Mouse (Mus musculus) kidney, postnatal 36 days (tissue): Measurements from ENCODE around the gene Pi4ka.

Experiments used
- DNase-seq, 2 experiments: peaks; one replicate each; pipeline ENCODE4 v3.0.0; 2021 to 2022; ENCODE audit warnings: mixed read lengths in 2 of 2

Gene Pi4ka

GRCm38 (mm10) chr16:17405736-17406443, at the start of gene Pi4ka, which contains the start of gene Snap29:
Pi4ka (minus strand) TSS chr16:17406314.
Snap29 (plus strand) TSS chr16:17405986.
- peak; percentile 100 for DNase-seq

- peak; percentile 38 to 60 for DNase-seq
Observed at GRCm38 (mm10) chr16:17452373-17452715, 46.2 kb upstream of the Pi4ka start.

DNA sequence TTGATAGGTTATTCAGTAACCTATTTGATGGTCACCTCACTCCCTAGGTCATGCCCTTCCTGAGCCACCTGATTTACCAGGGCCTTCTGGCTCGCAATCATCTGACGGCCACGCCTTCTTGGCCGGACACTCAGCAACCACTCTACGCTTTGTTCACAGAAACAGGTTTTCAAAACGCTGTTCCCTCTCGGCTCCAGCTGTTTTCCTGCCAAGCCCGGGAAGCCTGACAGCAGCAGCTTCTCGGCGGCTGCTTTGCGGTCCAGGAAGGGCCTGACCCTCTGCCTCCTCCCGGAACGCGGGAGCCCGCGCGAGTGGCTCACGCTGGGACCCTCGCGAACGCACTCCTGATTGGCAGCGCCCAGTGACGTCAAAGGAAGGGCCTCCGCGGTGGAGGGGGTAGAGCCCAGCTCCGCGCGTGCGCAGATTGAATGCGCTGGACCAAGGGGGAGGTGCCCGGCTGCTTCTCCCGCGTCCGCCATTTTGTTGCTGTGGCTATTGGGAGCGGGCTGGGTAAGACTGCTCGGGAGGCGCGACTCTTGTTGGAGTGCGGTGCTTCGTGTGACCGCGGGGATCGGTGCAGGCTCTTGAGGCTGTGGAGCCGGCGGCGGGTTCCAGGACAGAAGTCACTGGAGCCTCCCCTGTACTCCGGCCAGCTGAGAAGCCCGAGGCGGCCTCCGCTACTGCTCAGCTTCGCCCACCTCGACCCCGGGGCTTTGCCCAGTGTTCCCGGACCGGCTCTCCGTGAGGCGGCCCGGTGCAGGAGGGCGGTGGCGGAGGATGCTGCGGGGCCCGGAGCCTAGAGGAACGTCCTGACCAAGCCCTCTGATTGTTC, 45.6 kb upstream of the Pi4ka start, which contains the start of gene Crkl:
Gene Crkl, plus strand, starts transcription at position 447 of the 832 bp plus-strand sequence.
- DNase-seq: peak; percentile 98

DNA sequence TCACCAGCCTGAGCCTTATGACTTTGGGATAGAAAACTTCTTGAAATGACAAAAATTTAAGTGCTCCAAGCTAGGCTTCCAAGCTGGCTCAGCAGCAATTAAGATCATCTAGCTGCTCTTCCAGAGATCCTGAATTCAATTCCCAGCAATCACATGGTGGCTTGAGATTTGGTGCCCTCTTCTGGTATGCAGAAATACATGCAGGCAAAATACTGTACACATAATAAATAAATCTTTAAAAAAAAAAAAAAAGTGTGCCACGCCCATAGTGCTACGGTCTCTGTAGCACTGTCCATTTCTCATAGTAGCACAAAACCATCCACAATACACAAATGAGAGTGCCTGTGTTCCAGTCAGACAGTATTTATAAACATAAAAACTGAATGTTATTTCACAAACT, 26.5 kb upstream of the Pi4ka start:
- DNase-seq: peak; percentile 25 to 40

GRCm38 (mm10) chr16:17423021-17423420, 16.9 kb upstream of the Pi4ka start:
- no peak for DNase-seq

DNA sequence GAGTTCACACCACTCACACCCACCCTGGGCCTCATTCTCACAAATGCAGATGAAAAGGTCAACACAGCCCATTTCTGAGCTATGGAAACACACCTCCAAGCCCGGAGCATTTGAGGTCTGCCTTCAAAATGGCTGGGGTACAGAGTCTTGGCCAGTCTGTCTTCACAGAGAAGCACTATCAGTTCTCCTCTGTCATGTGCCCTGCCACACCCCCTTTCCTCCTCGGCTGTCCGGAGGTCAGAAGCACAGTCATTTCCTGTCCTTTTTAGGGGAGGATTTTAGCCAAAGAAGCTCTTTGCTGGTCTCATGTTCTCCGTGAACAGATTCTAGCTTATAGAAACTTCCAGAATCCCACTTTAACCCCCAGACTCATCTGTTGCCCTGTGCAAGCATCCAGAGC, 4.1 kb upstream of the Pi4ka start:
- peak; percentile 52 to 63 for DNase-seq

DNA sequence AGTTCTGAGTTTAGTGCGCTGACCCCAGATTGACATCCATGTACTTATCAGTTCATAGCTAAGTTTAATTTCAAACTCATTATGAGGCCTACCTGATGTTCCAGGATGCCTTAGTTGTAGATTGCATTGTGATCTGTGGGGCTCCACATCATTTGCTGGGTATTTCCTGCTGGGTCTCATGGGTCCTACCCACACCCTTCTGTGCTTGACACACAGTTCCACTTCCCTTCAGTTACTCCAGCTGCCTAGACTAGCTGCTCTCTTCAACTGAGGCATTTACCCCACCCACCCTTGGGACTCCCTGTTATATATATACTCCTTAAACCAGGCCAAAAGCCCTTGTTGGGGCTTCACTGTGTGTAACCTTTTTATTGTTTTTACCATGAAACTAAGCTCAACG, 2.9 kb upstream of the Pi4ka start:
- DNase-seq: no peak

DNA sequence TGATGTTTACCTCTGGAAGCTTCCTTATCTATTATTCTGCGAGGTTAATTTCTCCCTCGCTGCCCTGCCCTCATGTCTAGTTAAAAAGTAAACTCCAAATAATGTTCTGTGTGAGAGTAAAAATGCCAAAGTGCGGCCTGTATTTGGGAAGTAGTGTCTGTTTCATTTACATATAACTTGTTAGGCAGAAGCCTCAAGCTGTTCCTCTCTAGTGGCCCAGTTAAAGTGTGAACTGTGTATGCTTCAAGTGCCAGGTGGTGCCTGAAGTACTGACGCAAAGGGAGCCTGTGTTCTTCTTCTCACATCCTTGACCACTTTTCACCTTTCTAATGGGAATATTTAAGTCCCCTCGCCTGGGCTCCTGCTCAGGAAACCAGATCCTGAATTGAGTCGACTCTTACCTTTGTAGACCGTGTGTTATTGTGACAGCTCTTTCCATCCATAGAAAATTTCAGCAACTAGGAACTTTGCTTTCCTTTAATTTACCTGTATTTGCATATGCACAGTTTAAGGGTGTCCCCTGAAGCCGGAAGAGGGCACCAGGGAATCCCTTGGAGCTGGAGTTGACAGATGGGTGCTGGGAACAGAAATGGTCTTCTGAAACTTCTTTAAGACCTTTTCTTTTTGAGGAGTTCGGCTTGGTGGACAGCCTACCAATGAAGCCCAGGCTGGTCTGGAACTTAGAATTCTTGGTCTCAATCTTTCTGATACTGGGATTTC, 558 bp upstream of the Pi4ka start:
- DNase-seq: peak; percentile 16 to 55

DNA sequence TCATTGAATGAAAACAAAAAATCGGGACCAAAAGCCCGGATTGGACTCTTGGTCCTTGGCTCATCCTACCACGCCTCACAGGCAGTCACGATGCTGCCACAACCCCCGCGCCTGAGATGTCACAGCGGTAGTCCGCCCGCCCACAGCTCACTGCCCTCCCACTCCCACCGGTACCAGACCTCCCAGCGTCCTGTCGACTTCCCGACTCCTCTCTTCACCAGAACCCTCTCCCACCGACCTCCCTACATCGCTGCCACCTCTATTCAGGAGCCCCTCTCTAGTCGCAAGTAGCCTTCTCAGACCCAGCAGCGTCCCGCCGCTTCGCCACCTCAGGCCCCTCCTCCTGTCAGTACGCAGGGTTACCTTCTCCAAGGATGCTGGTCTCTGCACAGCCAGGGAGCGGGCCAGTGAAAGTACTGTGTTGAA, 830 bp downstream of the Pi4ka start:
- peak; percentile 77 to 82 for DNase-seq

DNA sequence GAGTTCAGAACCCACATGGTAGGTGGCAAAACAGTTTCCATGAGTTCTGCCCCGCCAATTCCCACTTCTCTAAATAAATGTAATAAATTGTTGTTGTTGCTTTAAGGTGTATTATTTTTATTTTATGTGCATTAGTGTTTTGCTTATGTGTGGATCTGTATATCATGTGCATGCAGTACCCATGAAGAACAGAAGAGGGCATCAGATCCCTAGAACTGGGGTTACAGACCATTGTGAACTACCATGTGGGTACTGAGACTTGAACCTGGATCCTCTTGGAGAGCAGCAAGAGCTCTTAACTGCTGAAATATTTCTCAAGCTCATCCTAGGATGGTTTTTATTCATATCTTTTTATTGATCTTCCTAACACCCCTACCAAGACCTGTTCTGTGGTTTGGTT, 3.3 kb downstream of the Pi4ka start:
- peak; percentile 62 to 74 for DNase-seq

DNA sequence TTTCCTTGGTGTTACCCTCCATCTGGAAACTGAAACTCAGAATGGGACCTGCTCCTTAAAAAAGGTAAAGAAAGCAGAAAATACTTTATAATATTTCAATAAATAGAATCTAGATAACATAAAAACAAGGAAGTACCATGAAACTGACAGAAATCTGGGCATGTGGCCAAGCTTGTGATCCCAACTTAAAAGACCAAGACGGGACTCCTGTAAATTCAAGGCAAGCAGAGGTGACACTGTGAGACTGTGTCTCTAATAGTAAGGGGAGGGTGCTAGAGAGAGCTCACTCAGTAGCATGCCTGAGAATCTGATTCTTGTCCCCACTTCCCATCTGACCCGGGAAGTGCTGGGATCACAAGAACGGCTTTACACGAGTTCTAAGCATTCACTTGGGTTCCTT, 13.3 kb downstream of the Pi4ka start:
- peak in 1 of 2 experiments; percentile 54 for DNase-seq

- DNase-seq: no peak
Observed at GRCm38 (mm10) chr16:17383594-17384326, 22.4 kb downstream of the Pi4ka start.

DNA sequence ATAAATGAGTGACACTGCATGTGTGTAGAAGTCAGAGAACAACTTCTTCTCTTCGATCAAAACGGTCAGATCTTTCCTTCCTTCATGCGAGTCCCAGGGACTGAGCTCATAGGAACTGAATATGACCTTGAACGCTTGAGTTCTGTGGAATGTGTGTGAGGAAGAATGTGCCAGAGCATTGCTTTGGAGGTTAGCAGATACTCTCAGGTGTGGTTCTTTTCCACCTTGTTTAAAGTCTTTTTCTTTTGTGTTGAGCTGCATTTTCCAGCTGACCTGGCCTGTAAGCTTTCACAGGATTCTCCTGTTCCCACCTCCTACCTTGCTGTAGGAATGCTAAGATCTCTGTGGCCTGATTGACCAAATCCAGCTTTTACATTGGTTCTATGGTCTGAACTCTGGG, 23.8 kb downstream of the Pi4ka start:
- DNase-seq: no peak

- no peak for DNase-seq
Observed at GRCm38 (mm10) chr16:17358787-17359186, 47.3 kb downstream of the Pi4ka start.

DNA sequence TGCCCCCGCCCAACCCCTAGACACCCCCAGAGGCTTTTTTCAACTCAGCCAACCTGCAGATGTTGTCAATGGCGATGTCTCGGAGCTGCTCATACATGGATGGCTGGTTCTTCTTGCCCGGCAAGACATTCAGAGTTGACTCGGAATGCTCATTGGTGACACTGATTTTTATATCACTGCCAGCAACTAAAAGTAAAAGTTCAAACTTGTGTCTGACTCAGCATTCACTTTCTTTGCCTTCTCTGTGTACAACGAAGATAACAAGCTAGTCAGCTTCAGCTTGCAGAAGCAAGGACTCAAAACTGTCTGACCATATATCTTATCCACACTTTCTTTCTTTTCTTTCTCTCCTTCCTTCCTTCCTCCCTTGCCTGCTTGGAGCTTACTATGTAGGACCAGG, 50.1 kb downstream of the Pi4ka start:
- no peak for DNase-seq

GRCm38 (mm10) chr16:17346766-17347165, 59.3 kb downstream of the Pi4ka start:
- no peak for DNase-seq

GRCm38 (mm10) chr16:17345813-17346155, 60.3 kb downstream of the Pi4ka start:
- no peak for DNase-seq

GRCm38 (mm10) chr16:17345141-17345812, 60.8 kb downstream of the Pi4ka start:
- DNase-seq: peak; percentile 31 to 32

GRCm38 (mm10) chr16:17341847-17342246, 64.3 kb downstream of the Pi4ka start:
- no peak for DNase-seq

DNA sequence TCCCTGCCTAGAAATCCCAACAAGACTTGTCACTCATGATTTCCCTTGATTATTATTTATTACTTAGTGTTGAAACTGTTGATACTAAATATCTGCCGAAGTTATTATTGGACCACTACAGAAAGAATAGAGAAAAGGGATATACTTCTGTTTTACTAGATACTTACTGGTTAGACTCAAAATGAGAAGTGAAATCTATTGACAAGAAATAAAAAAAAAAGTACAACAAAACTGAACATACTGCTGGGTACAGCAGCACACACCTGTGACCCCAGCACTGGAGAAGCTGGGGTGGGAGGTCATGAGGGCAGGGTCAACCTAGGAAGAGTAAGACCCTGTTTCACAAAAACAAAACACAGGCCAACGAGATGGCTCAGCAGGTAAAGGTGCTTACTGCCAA, 65.4 kb downstream of the Pi4ka start:
- no peak for DNase-seq

DNA sequence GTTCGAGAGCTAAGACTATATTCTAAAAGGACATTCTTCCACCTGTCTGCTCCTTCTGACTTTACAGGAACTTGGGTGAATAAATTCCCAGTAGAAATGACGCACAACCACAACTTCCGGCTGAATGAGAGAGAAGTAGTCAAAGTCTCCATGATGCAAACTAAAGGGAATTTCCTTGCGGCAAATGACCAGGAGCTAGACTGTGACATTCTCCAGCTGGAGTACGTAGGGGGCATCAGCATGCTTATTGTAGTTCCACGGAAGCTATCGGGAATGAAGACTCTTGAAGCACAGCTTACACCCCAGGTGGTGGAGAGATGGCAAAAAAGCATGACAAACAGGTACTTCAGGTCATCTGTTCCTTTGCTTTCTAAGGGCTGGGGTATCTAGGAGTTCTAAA, 66.4 kb downstream of the Pi4ka start:
- DNase-seq: no peak

- no peak for DNase-seq
Observed at GRCm38 (mm10) chr16:17336089-17336488, 70.0 kb downstream of the Pi4ka start.
